Mouse (Mus musculus) liver, embryonic 11.5 days (tissue): ENCODE results near the gene Mbnl2. TPM values are rescaled to one million over a fixed set of nuclear protein-coding genes. Genes with fewer than 3 reads are reported as not detected.

Experiments
- ATAC-seq: fragments of 200-750 bp; cut with Nextera tagmentation; replicated peaks from 2 replicates; pipeline ENCODE4 v1.8.0; 2017; ENCODE audit warnings: moderate number of reproducible peaks, mild to moderate bottlenecking, moderate TSS enrichment, moderate library complexity; ENCODE audit not compliant: low FRiP score
- DNase-seq: peaks from one replicate; pipeline ENCODE4 v3.0.0-alpha.2; 2017; ENCODE audit warnings: low spot score
- H3K27ac ChIP-seq: fragments of 300-500 bp; sonication (generic); 2 replicates; pipeline ENCODE4 v1.5.1; 2014; ENCODE audit warnings: mild to moderate bottlenecking, low read depth, low read length, control low read depth
- H3K27me3 ChIP-seq: fragments of 300-500 bp; sonication (generic); replicated peaks from 2 replicates; pipeline ENCODE4 v1.6.1; 2014; ENCODE audit warnings: low read length, mixed read lengths; ENCODE audit not compliant: control insufficient read depth, insufficient read depth
- H3K36me3 ChIP-seq: fragments of 300-500 bp; sonication (generic); 2 replicates; pipeline ENCODE4 v1.6.1; 2014; ENCODE audit warnings: mild to moderate bottlenecking, low read length, moderate library complexity, mixed read lengths; ENCODE audit not compliant: control insufficient read depth, insufficient read depth
- H3K4me1 ChIP-seq: fragments of 300-500 bp; sonication (generic); replicated peaks from 2 replicates; pipeline ENCODE4 v1.6.1; 2014; ENCODE audit warnings: low read length, mixed read lengths; ENCODE audit not compliant: control insufficient read depth, insufficient read depth
- H3K4me2 ChIP-seq: fragments of 300-500 bp; sonication (generic); 2 replicates; pipeline ENCODE4 v1.6.1; 2014; ENCODE audit warnings: mild to moderate bottlenecking, control low read depth, moderate library complexity
- H3K4me3 ChIP-seq: fragments of 300-500 bp; sonication (generic); 2 replicates; pipeline ENCODE4 v1.5.1; 2014; ENCODE audit warnings: low read depth, low read length, control low read depth
- H3K9ac ChIP-seq: fragments of 300-500 bp; sonication (generic); 2 replicates; pipeline ENCODE4 v1.6.1; 2014; ENCODE audit warnings: low read depth, low read length, control low read depth
- H3K9me3 ChIP-seq: fragments of 300-500 bp; sonication (generic); 2 replicates; pipeline ENCODE4 v1.6.1; 2016; ENCODE audit warnings: low read length, inconsistent platforms, mixed read lengths; ENCODE audit not compliant: control insufficient read depth
- WGBS: fragments of 180-500 bp; shearing (Covaris S2); extraction: QIAGEN DNeasy Blood & Tissue Kit; methylation state at CpG from one replicate; pipeline ENCODE4 v1.1.7; 2014; 5-methylcytosine and 5-hydroxymethylcytosine counted together
- polyA plus RNA-seq: library from polyadenylated mRNA; unstranded; fragments of >200 nt; fragmentation: Nextera tagmentation; extraction: Ambion mirVana; gene quantifications from 2 replicates; pipeline ENCODE4 v1.2.1, GENCODE M21; 2014

Gene Mbnl2
- polyA plus RNA-seq, 1 experiment from 2014 or later, result 38.2 TPM

DNA sequence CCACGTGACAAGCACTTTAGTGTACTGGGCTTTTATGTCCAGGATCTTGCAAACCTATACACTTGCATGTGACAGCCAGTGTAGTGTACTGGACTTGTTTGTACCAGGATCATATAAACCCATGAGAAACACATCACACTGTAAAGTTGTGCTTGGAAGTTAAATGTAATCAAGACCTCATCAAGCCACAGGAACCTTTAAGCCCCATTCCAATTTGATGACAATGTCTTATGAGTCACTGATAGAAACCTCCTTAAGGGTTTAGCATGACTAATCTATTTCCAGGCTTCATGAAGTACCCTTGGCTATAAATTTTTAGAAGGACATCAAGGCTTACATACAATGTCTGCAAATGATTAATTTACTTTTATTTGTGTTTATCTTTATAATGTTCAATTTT, 47.6 kb downstream of the Mbnl2 start:
- WGBS, result 67% methylated on average over 1 of the region's 1 CpGs

DNA sequence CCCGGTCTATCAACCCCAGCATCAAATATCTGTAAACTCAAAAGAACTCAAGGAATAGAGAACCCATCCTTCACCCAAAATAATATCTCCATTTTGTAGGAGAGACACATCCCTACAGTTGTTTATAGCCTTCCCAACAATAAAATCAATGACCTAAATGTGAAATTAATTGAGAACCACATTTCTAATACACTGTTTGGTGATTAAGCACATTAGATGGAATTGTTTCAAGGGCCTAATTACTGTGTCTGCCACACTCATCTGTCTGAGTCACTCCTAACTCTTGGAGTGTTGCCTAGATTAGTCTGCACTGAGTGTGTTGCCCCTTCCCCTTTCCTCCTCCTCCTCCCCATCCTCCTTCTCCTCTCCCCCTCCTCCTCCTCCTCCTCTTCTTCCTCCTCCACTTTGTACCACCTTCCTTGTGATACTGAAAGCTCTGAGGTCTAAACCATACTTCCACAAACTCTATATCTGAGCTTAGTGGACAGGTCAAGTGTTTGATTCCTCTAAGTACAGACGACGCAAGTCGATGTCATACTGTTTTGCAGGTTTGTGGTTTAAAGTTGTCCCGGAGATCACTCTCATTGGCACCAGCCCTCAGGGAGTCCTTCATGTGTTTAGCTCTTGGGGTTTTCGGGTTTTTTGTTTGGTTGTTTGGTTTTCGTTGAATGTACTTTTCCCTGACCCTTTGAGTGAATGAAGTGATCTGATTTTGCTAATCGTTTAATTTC, 48.8 kb downstream of the Mbnl2 start:
- Histone ChIP-seq H3K27me3 (no peaks in the 10 kb centered on the region), H3K36me3 (no peaks in the 10 kb centered on the region), H3K4me1 (0 out of 2 replicates have a peak, but pooled peaks cover 4% of the 10 kb centered on the region), H3K9me3 (no peaks in the 10 kb centered on the region), H3K9ac (no peak overlapping the region), H3K4me3 (no peak overlapping the region), H3K4me2 (no peak overlapping the region), H3K27ac (no peak overlapping the region)
- DNase-seq (no peak), ATAC-seq (no peak)
- 65% methylated on average over 8 of the region's 8 CpGs for WGBS

More for the DNA sequence above, 47.6 kb downstream of the Mbnl2 start:
- DNase-seq (no peak), ATAC-seq (no peak)
- Histone ChIP-seq H3K9ac (no peak overlapping the region), H3K9me3 (no peaks in the 10 kb centered on the region), H3K4me3 (no peak overlapping the region), H3K27ac (no peak overlapping the region), H3K4me2 (no peak overlapping the region), H3K4me1 (peaks cover 7% of the 10 kb centered on the region; the same call in 1 of the 2 replicates), H3K27me3 (no peaks in the 10 kb centered on the region), H3K36me3 (no peaks in the 10 kb centered on the region)

DNA sequence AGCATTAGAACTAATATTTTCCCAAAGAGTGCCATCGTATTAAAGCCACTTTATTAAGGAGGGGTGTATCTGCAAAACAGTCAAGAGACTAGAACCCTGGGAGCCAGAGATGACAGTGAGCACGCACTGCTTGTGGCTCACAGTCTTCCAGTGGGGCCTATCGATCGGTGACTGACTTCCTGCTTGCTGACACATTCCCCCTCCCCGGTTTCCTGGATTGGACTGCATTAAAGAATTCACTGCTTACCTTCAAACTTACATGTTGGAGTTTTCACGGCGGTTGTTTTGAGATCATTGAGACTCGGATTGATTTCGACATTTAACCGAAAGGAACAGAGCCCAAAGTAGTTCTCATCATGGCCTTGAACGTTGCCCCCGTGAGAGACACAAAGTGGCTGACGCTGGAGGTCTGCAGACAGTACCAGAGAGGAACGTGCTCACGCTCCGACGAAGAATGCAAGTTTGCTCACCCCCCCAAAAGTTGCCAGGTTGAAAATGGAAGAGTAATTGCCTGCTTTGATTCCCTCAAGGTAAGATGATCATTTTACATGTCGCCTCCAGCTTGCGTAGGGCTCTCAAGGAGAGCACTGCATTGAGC, 49.5 kb downstream of the Mbnl2 start:
- Histone ChIP-seq H3K27ac (no peak overlapping the region), H3K4me2 (peak overlapping the region; percentile 28; the same call in 1 of the 2 replicates), H3K27me3 (no peaks in the 10 kb centered on the region), H3K36me3 (no peaks in the 10 kb centered on the region), H3K4me3 (no peak overlapping the region), H3K4me1 (0 out of 2 replicates have a peak, but pooled peaks cover 4% of the 10 kb centered on the region), H3K9me3 (no peaks in the 10 kb centered on the region), H3K9ac (no peak overlapping the region)
- WGBS, result 59% methylated on average over 19 of the region's 19 CpGs
- no peak for ATAC-seq
- no peak for DNase-seq

DNA sequence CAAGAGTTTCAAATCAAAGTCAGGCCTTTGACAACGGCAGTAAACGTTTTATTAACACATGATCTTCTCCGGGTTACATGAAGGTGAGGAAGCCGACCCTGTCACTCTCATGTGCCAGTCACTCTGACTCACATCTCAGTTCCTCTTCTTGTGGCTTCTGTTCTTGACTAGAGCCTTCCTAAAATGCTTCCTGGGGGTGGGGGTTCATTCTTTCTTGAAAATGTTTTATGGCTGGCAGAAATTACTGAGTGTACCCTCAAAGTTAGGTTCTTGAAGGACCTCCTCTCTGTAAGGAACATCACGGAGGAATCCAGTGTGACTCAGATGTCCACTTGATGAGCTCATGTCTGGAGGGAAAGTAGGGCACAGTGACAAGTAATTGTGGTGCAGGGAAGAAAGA, 50.2 kb downstream of the Mbnl2 start:
- Histone ChIP-seq H3K9me3 (no peaks in the 10 kb centered on the region), H3K4me2 (no peak overlapping the region), H3K27ac (no peak overlapping the region), H3K4me1 (0 out of 2 replicates have a peak, but pooled peaks cover 4% of the 10 kb centered on the region), H3K9ac (no peak overlapping the region), H3K36me3 (no peaks in the 10 kb centered on the region), H3K4me3 (no peak overlapping the region), H3K27me3 (no peaks in the 10 kb centered on the region)
- DNase-seq (no peak), ATAC-seq (no peak)
- 55% methylated on average over 5 of the region's 5 CpGs for WGBS

DNA sequence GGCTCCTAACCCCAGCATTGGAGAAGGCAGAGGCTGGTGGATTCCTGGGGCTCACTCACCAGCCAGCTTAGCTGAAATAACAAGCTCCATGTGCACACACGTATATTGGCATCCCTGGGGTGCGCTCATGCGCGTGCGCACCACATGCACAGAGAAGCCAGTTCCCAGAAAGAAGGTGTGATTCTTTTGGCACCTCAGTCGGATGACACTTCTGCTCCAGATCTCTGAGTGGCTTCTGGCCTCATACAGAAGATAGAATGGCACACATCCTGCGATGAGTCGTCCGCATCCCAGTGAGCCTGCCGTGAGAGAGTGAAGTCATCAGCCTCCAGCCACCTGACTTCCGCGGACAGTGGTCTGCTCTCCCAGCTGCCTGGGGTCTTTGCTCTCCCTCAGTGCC, 55.0 kb downstream of the Mbnl2 start:
- Histone ChIP-seq H3K36me3 (no peaks in the 10 kb centered on the region), H3K27me3 (no peaks in the 10 kb centered on the region), H3K4me2 (no peak overlapping the region), H3K9me3 (no peaks in the 10 kb centered on the region), H3K4me1 (peaks cover 9% of the 10 kb centered on the region), H3K9ac (no peak overlapping the region), H3K27ac (no peak overlapping the region), H3K4me3 (no peak overlapping the region)
- WGBS, result 78% methylated on average over 12 of the region's 12 CpGs
- DNase-seq (no peak), ATAC-seq (no peak)

DNA sequence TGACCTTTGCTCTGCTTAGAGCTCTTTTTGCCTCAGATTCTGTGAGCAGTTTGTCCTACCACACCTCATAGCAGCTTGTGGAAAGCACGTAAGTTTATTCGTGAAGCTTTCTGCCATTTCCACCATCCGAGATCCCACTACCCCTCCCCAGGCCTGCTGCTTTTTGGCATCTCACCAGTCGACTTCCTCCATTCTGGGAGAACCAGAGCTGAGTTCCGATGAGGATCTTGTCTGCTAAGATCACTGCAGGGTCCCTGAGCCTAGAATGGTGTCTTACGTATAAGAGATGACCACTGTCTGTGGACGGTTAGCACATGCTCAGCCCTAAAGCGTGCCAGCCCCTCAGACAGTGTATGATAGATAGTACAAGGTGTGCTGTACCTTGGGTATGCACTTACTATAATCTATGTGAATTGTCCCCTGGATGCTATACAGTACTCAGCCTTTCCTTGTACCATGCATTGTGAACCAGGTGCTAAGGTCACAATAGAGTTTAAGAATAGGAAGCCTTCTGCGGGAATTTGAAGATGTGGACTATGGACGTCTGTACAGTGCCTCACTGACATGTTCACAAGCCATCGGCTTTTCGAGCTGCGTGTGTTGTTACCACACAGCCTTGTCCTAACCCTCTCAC, 55.5 kb downstream of the Mbnl2 start:
- Histone ChIP-seq H3K4me3 (no peak overlapping the region), H3K27ac (no peak overlapping the region), H3K36me3 (no peaks in the 10 kb centered on the region), H3K4me1 (peaks cover 9% of the 10 kb centered on the region), H3K9me3 (no peaks in the 10 kb centered on the region), H3K4me2 (no peak overlapping the region), H3K9ac (no peak overlapping the region), H3K27me3 (no peaks in the 10 kb centered on the region)
- 89% methylated on average over 13 of the region's 13 CpGs for WGBS
- no peak for ATAC-seq
- DNase-seq, result no peak

DNA sequence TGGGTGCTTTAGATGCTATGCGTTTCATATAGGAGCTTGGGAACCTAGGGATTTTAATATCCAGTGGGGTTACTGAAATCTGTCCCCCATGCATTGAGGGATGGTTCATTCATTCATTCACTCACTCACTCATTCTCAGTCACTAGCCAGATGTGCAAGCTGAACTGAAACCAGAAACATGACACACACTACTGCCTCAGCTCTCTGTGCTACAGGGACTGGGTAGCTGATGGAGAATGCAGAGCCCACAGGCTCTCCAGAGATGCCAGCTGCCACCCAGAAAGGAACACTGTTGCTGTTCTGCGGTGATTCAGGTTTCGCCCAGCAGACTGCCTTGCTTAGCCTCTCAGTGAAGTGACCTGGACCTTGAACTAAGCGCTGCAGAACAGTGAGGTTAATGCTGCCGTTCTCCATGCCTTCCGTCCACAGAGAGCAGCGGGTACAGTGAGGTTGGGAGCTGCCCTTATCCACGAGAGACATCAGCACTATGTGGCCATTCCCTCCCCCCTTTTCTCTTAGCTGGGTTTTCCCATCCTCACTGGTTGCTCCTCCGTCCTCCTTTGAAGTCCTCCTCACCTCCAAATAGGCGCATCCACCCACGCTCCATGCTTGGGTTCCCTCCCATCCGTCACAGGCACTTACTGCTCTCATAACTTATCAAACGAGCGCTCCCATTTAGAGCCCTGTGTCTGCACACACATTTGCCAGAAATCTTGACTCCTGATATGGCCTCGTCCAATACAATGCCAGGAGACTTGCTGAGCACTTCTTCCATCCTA, 58.2 kb downstream of the Mbnl2 start:
- WGBS, result 83% methylated on average over 15 of the region's 15 CpGs
- H3K36me3 ChIP-seq, result no peaks in the 10 kb centered on the region
- H3K27ac ChIP-seq, result no peak overlapping the region
- ATAC-seq (no peak), DNase-seq (no peak)
- no peaks in the 10 kb centered on the region for H3K9me3 ChIP-seq
- no peak overlapping the region for H3K4me3 ChIP-seq
- peaks cover 13% of the 10 kb centered on the region for H3K4me1 ChIP-seq
- H3K9ac ChIP-seq, result no peak overlapping the region
- no peaks in the 10 kb centered on the region for H3K27me3 ChIP-seq
- H3K4me2 ChIP-seq, result no peak overlapping the region

DNA sequence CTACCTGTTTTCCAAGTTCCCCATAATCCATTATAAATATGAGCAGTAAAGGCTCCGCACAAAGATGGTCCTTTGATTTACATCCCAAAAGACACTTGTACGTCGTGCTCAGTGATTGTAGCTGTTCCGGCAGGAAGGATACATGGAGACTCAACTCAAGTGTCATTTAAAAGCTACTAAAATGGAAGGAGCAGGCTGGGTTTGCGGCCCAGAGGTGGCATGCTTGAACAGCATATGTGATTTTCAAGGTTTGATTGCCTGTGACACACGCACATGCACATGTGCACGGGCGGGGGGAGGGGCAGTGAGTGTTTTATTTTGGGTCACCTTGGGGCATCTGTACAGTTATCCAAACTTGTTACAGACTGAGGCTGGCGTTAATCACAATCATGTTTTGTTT, 59.9 kb downstream of the Mbnl2 start:
- Histone ChIP-seq H3K36me3 (no peaks in the 10 kb centered on the region), H3K4me1 (peaks cover 13% of the 10 kb centered on the region), H3K4me2 (no peak overlapping the region), H3K4me3 (no peak overlapping the region), H3K9me3 (no peaks in the 10 kb centered on the region), H3K27ac (no peak overlapping the region), H3K27me3 (no peaks in the 10 kb centered on the region), H3K9ac (no peak overlapping the region)
- no peak for ATAC-seq
- DNase-seq, result no peak
- WGBS, result 87% methylated on average over 9 of the region's 9 CpGs
